Mouse (Mus musculus): ENCODE measurements around the gene Wfdc3. TPM values are rescaled to one million over a fixed set of nuclear protein-coding genes. Genes with fewer than 3 reads are reported as not detected.

Wfdc3 gene
- total RNA-seq, 2 experiments from 2014 or later = 0.22 to 0.33 TPM

DNA sequence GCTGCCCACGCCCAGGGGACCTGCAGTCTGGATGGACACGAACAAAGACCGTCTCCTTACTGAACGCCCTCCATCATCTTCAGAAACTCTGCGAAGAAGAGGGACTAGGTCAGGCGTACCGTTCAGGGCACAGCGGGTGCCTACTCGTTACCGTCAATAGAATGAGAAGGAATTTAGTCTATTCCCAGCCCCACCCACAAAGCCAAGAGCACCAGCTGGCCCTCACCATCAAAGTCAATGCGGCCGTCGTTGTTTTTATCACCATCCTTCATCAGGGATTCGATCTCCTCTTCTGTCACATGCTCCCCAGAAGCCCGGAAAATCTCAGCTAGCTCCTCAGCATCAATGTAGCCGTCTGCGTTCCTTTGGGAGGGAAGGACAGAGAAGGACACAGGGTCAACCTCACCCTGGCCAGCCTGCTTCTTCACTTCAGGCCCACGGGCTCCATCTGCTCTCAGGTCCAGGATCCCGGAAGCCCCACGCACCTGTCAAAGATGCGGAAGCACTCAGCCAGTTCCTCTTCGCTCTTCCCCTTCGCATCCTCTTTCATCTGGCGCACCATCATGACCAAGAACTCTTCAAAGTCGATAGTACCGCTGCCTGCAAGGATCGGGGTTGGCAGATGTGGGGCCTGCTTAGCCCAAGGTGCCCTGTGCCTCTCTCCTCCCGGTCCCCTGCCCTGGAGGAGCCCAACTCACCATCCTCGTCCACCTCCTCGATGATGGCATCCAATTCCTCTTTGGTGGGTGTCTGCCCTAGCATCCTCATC lies 31.7 kb upstream of the Wfdc3 start:
- intact Hi-C loops (cut with DNase I) = no loop called here
- no peak for DNase-seq

DNA sequence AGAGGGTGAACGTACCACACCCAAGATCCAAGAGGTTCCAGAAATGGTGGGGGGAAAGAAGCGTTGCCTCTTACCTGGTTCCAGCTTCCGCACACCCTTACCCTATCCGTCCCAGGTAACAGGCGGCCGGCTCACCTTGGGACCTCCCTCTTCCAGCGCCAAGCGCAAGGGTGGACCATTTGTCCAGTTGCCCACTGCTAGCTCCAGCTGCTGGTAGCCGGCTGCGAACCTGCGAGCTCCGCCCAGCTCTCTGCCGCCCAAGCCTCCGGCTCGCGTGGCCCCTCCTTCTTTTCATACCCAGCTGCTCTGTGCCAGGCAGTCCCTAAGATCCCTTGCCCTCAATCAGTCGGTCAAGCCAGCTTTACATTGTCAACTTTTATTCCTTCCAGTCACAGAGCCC lies 31.1 kb upstream of the Wfdc3 start:
- intact Hi-C loops (cut with DNase I) = no loop called here
- no peak for DNase-seq

DNA sequence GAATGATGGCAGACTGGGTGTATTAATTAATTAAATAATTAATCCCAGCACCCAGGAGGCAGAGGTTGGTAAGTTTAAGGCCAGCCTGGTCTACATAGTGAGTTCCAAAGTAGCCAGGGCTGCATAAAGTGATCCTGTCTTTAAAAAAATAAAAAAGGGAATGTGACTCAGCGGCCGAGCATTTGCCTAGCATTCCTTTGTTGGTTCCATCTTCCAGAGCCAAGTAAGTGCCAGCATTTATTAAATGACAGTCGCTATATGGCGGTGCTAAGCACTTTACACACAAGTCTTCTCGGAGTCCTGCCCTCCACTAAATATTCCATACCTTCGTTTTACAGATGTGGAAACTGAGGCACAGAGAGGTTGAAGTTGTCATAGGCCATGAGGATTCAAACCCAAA lies 30.4 kb upstream of the Wfdc3 start:
- intact Hi-C loops (cut with DNase I) = no loop called here
- DNase-seq = no peak

DNA sequence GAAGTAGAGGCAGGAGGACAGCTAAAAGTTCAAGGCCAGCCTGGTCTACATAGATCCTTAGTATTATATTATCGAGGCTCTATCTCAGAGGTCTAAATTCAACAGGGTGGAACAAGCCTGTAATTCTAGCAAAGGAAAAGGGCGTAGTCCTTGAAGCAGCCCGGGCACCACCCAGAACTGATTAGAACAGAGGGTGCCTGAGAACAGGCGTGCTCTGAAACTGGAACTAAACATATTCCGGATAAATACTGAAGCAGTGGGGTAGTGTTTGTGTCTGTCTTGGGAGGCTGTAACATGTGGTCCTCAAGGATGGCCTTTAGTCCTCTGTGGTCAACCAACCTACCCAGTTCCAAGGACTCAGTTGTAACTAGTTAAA lies 28.2 kb upstream of the Wfdc3 start:
- no peak for DNase-seq
- intact Hi-C loops (cut with DNase I) = no loop called here

DNA sequence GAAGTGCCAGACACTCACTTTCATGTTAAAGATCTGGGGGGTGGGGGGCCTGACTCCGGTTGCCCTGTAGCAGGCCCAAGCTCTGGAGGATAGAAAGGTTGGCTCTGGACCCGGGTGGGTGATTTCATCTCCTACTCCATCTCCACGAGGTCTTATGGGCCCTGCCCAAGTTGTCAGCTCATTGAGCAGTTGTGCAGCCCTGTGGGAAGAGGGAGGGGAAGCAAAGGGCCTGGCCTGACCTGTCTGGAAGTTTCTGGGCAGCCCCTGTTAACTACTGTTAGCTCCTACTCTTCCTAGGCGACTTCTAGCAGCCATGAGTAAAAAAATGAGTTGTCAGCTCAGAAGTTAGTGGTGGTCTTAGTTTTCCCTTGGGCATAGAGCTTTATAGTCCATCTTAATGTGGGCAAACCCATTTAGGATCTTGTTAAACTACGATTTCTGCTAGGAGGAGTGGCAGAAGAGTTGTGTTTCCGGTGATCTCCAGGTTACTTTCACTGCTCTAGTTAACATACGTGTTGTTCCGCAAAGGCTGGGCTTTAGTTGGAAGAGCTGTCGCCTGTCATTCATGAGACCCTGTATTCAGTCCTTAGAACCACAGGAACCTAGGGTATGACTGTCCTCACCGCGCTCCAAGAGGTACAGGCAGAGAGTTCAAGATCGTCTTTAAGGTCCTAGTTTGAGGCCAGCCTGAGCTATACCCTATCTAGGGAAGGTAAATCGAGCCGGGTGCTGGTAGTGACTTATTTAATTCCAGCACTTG lies 27.7 kb upstream of the Wfdc3 start:
- no peak for DNase-seq

DNA sequence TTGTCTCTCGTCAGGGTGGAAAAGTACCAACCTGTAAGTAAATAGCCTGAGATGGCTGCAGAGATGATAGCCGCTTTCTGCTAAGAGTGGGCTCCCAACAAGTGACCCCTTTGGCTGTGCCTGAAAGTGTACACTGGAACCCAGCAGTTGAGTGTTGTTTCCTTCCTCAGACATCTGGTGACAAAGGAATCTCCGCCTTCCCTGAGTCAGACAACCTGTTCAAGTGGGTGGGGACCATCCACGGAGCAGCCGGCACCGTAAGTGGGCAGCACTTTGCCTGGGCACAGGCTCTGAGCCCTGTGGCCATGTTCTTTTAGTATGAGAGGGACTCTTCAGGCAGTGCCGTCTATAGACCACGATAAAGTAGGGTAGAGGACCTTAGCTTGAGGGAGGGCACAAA lies 25.4 kb upstream of the Wfdc3 start:
- no peak for DNase-seq
- intact Hi-C loops (cut with DNase I) = no loop called here

More for the DNA sequence above, 27.7 kb upstream of the Wfdc3 start:
- intact Hi-C loops (cut with DNase I) = no loop called here

DNA sequence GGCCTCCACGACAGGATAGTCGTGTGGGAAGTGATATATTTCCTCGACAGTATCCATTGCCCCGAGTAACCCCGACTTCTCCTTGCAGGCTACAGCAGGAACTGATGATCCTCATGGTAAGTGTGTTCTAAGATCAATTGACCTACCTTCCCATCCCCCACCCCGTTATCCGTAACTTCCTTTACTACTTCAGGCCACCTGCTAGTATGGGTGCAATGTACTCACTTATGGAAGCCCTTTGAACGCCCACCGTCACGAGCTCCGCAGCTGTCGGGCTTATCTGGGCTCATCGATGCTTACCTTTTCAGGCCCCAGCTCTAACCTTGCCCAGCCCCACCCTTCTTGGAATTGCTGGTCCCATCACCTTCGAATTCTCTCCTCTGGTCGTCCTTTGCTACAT lies 24.5 kb upstream of the Wfdc3 start:
- intact Hi-C loops (cut with DNase I) = no loop called here

DNA sequence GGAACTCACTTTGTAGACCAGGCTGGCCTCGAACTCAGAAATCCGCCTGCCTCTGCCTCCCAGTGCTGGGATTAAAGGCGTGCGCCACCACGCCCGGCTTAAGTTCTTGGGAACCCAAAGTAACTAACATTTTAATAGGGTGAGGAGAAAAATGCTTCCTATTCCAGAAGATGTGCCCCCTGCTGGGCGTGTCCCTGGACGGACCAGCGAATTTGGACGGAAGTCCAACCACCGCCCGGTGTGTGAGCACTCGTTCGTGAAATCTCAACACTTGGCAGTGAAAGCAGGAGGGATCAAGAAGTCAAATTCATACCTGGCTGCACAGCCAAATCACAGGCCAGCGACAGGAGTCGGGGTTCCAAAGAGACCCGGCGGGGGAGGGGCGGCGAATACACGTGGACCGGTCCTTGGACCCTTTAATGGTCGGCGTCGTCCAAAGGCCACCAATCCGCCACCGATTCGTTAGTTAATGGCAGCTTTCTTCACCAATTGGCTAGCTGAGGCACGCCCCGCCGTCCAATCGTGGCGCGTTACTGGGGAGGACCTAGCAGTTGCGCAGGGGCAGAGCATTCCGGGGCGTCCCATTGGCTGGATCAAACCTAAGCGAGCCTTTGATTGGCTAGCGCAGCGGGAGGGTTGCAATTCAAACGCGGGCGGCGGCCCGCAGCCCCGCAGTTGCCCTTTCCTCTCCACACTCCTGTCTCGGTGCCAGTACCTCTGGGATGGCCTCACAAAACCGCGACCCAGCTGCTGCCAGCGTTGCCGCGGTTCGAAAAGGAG lies 23.7 kb upstream of the Wfdc3 start, which contains the start of gene Ube2c:
Gene Ube2c (plus strand): TSS at position 641 of the 780 bp plus-strand sequence.
- DNase-seq = peak; percentile 95 to 98
- intact Hi-C loops (cut with DNase I) = no loop called here

More for the DNA sequence above, 24.5 kb upstream of the Wfdc3 start:
- DNase-seq = no peak

DNA sequence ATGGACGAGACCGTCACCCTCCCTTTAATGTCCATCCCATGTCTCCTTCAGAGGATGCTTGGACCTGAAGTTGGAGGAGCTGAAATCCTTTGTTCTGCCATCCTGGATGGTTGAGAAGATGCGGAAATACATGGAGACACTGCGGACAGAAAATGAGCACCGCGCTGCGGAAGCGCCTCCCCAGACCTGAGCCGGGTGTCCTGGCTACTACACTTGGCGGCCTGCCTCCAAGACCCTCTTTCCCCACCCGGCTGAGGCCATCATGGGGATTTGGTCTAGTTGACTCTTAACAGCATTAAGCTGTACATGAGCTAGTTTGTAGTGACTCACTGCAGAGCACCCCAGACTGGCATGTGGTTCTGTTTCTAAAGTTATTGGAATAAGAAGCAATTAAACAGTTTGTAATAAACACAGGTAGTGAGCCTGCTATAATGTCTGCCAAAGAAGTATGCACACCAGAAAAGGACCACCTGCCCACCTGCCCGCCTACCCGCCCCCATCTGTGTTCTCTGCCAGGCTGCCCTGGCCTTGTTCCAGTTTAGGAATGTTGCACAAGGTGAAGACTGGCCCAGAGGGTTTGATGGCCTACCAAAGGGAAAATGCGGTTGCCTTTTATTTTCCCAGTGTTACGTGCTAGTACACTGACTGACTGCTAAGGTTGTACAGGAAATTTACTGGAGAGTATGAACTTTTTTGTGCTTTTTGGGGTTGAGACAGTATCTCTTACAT lies 22.2 kb upstream of the Wfdc3 start:
- intact Hi-C loops (cut with DNase I) = no loop called here
- peak in 1 of 2 experiments; percentile 26 for DNase-seq

DNA sequence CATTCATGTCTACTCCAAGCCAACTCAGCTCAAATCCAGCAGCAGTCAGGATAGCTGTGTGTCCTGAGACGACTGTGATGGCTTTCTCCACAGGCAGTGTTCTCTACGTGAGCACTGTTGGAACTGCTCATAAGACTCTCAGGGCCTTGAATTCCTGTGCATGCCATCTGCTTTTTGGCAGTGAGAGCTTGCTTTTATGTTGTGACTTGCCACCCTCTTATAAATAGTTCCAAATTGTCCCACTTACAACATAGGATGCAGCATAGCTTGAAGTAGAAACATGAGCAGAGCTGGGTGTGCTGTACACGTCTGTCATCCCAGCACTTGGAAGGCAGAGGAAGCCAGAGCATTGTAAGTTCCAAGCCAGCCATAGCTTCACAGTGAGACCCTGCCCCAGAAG lies 20.1 kb upstream of the Wfdc3 start:
- intact Hi-C loops (cut with DNase I) = no loop called here
- no peak for DNase-seq

DNA sequence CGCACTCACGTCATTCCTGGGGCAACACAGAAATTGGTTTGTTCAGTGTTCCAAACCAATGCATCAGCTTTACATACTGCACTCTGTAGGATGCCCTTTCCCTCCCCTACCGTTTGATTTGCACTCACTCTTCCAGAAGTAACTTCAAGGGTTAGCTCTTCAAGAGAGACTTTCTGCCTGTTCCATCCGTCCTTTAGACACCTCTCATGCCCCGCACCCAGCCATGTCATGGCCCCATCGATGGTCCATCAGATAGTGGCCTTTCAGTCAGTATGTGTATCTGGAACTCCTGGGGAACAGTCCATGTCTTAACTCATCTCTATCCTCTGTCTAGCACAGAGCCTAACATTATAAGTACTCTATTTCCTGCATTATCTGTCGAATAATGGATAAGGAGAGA lies 16.9 kb upstream of the Wfdc3 start:
- intact Hi-C loops (cut with DNase I) = no loop called here

DNA sequence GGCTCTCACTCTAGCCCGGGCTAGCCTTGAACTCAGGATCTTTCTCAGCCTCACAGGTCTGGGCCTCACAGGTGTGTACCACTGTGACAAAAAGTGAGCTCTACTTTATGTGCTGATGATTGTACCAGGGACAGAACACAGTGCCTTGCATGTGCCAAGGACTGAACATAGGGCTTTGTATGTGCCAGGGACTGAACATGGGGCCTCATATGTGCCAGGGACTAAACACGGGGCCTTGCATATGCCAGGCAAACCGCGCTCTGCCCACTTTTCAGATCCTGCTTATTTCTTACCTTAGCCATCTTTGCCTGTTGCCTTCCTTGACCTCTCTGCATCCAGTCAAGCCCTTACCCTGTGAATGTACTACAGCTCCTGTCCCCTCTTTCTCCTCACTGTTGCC lies 16.2 kb upstream of the Wfdc3 start:
- DNase-seq = no peak
- intact Hi-C loops (cut with DNase I) = no loop called here

More for the DNA sequence above, 16.9 kb upstream of the Wfdc3 start:
- no peak for DNase-seq

DNA sequence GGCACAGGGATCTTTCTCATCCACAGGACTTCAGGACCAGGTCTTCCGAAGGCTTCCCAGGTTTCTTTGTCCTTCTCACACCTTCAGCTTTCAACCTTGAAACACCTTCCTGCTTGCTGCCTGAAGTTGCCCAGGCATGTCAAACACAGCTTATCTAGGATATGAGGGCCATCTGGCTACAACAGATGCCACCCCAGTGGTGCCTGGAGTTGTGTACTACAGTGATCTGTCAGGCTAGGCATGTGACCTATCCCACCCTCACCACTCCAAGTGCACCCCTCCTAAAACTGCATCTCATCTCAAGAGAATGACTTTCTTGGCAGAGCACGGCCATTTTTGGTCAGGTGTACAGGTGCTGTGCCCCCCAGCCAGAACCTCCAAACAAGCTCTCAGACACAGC lies 15.8 kb upstream of the Wfdc3 start:
- DNase-seq = no peak
- intact Hi-C loops (cut with DNase I) = no loop called here

DNA sequence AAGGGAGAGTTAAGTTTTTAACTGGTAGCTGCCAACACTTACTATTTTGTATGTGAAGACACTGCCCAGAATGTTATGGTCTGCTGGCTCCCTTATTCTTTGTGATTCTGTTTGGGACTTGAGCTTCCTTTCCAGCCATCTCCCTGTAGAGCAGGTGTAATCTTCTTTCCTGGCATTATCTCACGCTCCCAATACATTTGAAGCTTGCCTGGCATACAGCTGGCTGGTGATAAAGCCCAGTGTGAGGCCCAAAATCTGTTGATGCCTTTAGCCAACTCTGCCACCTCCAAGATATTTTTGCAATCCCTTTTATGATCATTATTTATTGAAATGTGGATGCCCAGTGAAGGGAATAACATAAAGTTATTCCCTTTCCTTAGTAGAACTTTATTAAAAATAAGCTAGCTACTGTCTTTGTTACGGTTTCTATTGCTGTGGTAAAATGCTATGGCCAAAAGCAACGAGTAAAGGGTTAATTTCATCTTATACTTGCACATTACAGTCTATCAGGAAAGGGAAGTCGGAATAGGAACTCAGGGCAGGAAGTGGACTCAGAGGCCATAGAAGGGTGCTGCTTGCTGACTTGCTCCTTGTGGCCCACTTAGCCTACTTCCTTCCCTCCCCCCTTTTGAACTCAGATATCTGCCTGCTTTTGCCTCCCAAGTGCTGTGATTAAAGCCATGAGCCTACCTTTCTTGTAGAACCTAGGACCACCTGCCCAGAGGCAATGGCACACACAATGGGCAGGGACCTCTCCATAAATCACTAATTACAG lies 14.5 kb upstream of the Wfdc3 start:
- no peak for DNase-seq
- intact Hi-C loops (cut with DNase I) = no loop called here

DNA sequence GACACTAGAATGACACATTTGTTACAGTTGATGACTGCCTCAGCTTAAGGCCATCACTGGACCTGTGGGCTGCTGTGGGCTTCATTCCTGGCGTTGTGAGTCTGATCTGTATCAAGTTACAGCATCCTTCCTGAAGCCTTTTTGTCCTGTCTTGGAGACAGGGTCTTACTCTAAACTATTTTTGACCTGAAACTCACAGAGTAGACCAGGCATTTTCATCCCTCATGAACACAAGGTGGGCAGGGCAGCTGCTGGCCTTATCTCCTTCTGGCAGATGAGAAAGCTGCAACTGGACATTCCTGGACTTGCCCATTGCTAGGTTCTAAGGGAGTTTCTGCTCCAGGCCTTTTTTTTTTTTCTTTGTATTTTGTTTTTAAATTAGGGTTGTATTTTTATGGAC lies 13.0 kb upstream of the Wfdc3 start:
- no peak for DNase-seq
- intact Hi-C loops (cut with DNase I) = no loop called here

DNA sequence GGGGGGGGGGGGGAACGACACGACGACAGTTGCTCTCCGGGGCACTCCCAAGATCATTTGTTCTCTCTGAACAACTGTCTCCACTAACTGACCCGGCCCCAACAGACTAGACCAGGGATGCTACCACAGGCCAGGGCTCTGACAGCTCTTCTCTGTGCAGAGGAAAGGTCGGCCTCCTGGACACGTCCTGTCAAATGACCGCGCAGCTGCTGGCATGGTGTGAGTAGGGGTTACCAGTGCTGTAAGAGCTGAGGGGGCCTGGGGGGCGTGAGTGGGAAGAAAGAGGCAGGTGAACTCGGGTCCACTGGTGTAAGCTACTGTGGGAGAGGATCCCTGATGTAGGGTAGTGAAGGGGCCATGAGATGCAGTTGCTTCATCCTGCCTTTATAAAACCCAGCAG lies 12.1 kb upstream of the Wfdc3 start:
- intact Hi-C loops (cut with DNase I) = no loop called here
- DNase-seq = no peak

DNA sequence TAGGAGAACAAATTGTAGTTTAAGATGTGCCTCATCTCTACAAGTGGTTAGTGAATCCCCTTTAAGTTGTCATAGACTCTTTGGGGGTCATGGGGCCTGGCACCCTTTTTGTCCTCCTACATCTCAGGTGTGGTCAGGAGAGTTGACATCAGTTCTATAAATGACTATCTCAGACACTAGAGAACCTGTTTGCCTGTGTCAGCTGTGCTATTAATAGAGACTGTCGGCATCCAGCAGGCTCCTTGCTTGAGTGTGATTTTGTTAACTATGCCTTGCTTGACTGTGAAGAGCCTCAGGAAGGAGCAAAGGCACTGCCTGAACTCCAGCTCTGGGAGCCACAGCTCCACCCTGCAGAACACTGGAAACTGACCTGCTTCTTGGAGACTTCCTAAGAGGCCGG lies 9.1 kb upstream of the Wfdc3 start:
- no peak for DNase-seq
- intact Hi-C loops (cut with DNase I) = no loop called here

DNA sequence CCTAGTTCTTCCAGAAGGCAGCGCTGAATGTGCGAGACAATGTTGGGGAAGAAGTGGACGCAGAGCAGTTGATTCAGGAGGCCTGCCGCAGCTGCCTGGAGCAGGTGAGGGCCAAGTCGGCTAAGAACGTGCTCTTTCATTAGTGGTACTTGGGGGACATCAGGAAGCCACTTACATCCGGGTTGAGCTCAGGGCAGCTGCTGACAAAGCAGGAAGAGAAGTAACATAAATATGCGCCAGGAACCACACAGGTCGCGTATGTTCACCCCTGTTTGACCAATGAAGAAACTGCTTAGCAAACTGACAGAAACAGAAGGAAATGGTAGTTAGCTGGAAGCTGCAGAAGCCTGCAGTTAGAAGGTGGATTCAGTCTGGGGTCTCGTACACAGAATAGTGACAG lies 8.4 kb upstream of the Wfdc3 start:
- intact Hi-C loops (cut with DNase I) = no loop called here
- DNase-seq = no peak

DNA sequence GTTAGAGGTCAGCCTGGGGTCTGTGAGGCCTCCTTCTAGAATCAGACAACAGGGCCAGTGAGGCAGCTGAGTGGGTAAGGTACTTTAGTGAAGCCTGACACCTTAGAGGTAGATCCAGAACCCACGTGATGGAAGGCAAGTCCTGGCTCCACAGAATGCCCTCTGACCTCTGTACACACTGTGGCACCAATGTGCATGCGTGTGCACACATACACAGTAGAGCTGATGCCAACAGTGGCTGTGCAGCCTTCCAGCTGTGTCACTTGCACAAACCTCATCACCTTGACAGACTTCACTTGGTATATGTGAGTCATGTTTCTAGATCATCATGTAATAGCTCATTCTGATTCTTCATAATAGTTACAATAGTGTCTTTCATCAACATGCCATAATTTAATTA lies 6.7 kb upstream of the Wfdc3 start:
- no peak for DNase-seq
- intact Hi-C loops (cut with DNase I) = no loop called here

DNA sequence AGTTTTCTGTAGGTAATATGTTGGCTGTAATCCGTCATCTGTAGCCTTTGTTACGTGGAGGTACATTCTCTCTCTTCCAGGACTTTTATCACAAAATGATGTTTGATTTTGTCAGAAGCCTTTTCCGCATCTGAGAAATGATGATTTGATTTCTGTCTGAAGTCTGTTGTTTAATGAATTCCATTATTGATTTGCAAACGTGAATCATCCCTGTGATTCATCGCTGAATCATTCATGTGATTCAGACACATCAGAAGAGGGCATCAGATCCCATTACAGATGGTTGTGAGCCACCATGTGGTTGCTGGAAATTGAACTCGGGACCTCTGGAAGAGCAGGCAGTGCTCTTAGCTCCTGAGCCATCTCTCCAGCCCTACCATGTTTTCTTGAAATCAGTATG lies 3.3 kb upstream of the Wfdc3 start:
- DNase-seq = no peak
- intact Hi-C loops (cut with DNase I) = loop anchor here (5.0 kb wide), 1 partner anchor 38 kb away; the partner anchor contains the start of gene Snx21
